Mouse (Mus musculus) gastrocnemius, adult 2 months (tissue): ENCODE results near the gene Rfx4. TPM values are rescaled to one million over a fixed set of nuclear protein-coding genes. Genes with fewer than 3 reads are reported as not detected.

Experiments used
- DNase-seq: peaks from one replicate; pipeline ENCODE4 v3.0.0; 2022
- H3K27ac ChIP-seq: fragments of 200-600 bp; 2 replicates; pipeline ENCODE4 v1.8.1; 2022; ENCODE audit warnings: mild to moderate bottlenecking
- H3K4me3 ChIP-seq: fragments of 200-600 bp; 2 replicates; pipeline ENCODE4 v1.8.1; 2022; ENCODE audit warnings: mild to moderate bottlenecking, moderate library complexity
- CTCF ChIP-seq: fragments of 200-600 bp; IDR thresholded peaks from 2 replicates; pipeline ENCODE4 v1.8.1; 2022; ENCODE audit warnings: antibody characterized with exemption, mild to moderate bottlenecking, moderate library complexity
- intact Hi-C: fragments of 180-260 bp; cut with DNase I; formaldehyde crosslinking; loops from one replicate; pipeline ENCODE4 v1.15.1; 2025
- long read RNA-seq, 2 experiments: library from polyadenylated mRNA; stranded (forward); transcript quantifications; one replicate each; pipeline ENCODE4 v2.0.0; 2021
- total RNA-seq, 2 experiments: library from RNA; stranded (reverse); gene quantifications; 2 replicates each; pipeline ENCODE4 v1.2.3; 2021

The Rfx4 gene
- not detected for total RNA-seq
- long read RNA-seq, experiment 1, partial matches to known transcripts, result 0 of 1 reads
- long read RNA-seq, experiment 1, other reads (novel, unspliced or antisense), result 1 of 1 reads
- long read RNA-seq, experiment 2, result 0 reads

DNA sequence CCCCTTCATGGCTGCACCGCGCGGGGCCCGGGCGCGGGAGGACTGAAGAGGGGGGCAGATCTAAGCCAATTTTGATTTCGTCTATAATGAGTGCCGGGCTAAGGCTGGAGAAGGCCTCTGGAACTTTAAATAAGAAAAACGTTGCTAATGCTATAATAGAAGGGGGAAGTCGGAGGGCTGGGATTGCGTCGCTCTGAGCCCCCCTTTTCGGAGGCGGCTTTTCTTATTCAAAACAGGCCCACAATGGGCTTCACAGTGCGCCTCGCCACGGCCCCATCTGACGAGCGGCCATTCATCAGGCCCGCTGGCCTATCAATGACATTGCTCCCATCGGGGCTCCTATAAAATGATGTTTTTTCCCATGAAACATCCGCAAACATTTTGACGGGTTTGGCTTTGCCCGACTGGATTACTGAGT, at the start of gene Rfx4:
Rfx4 (plus strand) TSS at position 277 of the 418 bp plus-strand sequence.
- intact Hi-C loops, result no loop called here
- no peak within 1 kb of the TSS for H3K27ac ChIP-seq
- peak within 1 kb of the TSS; percentile 66 for H3K4me3 ChIP-seq
- no peak for DNase-seq
- TF ChIP-seq CTCF, result no peak

DNA sequence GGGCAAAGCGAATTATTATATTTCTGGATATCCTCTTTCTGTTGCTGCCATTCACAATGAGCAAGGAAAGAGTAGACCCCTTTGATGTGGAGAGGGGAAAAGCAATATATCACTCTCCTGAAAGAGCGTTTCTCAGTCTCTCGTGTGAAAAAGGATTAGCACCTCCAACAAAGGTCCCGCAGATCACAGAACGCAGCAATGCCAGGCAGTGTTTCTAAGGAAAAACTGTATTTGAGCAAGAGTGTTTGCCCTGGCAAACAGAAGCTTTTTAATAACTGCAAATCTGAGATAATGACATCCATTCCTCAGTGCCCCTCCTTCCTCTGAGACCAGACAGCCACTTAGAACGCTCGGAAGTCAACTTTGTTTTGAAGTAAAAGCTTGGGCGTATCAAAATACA, 49.3 kb upstream of the Rfx4 start:
- intact Hi-C loops, result no loop called here
- no peak for TF ChIP-seq CTCF
- DNase-seq, result no peak
- H3K27ac ChIP-seq, result no peak overlapping the region
- no peak overlapping the region for H3K4me3 ChIP-seq

DNA sequence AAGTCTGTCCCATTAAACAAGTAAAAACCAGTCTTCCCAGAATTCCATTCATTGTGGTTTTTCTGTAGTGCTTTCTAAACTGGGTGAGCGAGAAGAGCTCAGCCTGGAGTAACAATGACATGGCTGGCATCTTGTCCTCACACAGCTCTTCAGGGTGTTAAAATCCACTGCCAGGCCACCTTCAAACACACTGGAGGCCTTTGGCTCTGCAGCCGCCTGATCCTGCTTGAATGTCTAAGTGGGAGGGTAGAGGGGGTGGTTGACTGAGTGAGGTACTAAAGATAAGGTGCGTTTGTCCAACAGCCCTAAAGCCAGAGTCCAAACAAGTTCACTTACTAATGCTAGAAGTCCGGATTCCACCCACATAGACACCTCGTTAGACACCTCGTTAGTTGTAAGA, 48.6 kb upstream of the Rfx4 start:
- intact Hi-C loops, result no loop called here
- DNase-seq, result no peak
- no peak overlapping the region for H3K27ac ChIP-seq
- no peak for TF ChIP-seq CTCF
- no peak overlapping the region for H3K4me3 ChIP-seq

DNA sequence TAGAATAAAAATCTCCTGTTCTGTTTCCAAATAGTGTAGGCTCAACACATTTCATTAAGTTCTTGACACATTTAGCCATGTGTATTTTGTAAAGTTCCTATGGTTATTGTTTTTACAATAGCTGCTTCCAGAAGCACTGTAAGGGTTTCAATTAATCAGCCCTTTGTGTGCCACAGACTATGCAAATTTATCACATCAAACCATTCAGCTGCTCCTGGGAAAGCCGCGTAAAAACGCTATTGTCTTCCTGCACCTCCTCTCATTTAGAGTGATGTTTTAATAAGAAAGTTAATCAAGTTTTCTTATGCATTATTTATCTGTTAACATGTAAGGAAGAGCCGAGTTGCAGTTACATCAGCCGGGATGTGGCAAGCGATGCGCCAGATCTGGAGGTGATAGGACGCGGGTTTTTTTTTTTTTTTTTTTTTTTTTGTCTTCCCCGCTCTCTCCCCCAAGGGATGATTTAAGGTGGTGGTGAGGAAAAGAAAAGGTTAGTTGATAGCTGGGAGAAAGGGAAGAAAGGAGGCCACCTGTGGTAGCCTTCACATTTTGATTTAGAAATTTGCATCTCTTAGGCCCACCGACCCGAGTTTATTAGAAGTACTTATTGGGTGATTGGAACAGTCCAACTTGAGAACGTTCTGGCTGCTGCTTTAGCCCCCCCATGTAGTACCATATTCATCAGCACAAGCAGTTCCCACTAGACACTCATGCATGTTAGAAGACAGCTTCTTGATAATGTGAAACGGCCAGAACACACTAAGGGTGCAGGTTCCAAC, 47.9 kb upstream of the Rfx4 start:
- DNase-seq, result no peak
- no peak for TF ChIP-seq CTCF
- Histone ChIP-seq H3K4me3 (no peak overlapping the region), H3K27ac (no peak overlapping the region)
- intact Hi-C loops, result no loop called here

DNA sequence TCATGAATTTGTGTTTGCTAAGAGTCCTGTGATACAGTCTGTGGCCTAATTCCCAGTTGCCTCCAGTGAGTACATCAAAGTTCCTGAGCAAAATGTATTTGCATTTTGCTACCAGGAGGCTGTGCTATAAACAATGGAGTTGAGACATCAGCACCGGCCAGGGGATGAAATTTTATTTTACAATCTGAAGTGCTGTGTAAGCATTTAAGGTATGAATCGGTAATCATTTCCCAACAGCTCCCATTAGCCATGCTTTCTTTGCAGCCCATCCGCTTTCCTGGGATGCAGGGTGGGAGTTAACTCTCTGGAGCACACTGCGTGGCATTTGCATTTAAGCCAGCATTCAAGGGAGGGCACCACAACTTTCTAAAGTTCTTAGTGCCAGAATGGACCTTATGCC, 45.7 kb upstream of the Rfx4 start:
- DNase-seq, result no peak
- intact Hi-C loops, result no loop called here
- Histone ChIP-seq H3K4me3 (no peak overlapping the region), H3K27ac (no peak overlapping the region)
- TF ChIP-seq CTCF, result peak; percentile 16; the same call in 1 of the 2 replicates

DNA sequence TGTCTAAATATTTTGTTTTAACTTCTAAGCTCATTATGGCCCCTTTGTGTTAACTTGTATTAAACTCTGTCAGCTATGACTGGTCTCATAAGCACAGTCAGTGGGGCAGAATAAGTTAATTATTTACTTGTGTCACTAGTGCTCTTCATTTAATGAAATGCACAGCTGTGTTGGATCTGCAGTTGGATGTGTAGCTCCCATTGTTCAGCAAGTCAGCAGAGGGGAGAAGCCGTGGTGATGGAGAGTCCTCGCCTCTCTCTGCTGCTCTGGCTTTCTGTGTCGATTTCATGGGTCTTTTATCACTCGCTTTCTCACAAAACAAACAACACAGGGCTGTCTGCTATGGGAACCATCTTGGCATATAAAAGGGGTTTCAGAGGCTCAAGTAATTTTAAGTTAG, 45.0 kb upstream of the Rfx4 start:
- Histone ChIP-seq H3K4me3 (no peak overlapping the region), H3K27ac (no peak overlapping the region)
- intact Hi-C loops, result no loop called here
- DNase-seq, result no peak
- TF ChIP-seq CTCF, result no peak

DNA sequence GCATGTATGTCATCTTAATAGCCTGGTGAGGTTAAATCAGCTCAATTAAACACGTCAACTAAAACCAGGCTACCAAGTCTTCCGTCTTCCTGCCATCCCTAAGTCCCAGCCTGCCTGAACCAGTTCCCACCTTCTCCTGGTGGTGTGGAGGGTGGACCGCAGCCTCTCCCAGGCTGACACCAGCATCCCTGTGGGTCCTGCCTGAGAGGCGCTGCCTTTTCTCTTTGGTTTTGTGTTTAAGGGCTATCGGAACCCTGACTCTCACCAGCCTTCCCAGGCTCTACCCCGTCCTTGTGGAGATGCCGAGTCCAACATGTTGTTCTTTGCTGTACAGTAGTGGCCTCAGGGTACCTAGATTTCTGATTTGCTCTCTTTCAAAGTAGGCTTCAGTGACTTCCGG, 44.4 kb upstream of the Rfx4 start:
- no peak overlapping the region for H3K27ac ChIP-seq
- TF ChIP-seq CTCF, result no peak
- DNase-seq, result no peak
- intact Hi-C loops, result no loop called here
- H3K4me3 ChIP-seq, result no peak overlapping the region

DNA sequence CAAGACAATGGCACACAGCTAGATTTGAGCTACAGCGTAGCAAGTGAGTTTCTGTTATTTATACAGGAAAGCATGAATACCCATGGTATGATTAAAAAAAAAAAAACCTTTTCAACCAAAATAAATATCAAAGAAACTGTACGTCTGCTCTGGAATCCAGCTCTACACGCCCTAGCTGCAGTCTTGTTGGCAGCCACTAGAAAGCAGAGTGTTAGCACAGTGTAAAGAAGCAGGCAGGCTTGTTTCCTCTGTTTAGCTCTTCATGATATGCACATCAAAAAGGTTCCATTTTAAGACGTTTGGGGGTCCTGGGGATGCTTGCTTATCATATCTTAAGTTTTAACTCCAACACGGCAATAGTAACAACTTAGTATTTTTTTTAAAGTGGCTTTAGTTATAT, 43.9 kb upstream of the Rfx4 start:
- no peak for TF ChIP-seq CTCF
- DNase-seq, result no peak
- H3K27ac ChIP-seq, result no peak overlapping the region
- intact Hi-C loops, result no loop called here
- no peak overlapping the region for H3K4me3 ChIP-seq

DNA sequence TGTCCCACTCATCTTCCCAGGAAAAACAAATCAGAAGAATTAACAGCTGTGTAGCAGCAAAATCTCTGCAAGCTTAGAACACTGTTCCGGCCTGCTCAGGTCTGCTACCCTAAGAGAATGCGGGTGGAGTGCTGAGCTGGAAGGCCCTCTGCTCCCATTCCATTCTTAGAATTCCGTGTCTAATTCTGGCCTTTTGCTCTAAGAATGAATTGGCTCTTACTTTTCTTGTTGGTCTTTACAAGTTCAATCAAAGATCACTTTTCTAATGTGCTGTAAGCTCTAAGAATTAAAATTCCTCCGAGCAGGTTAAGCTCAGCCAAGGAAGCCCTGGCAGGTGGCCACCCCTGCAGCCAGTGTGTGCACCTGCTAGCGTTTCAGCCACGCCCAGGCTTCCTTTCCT, 43.3 kb upstream of the Rfx4 start:
- H3K27ac ChIP-seq, result no peak overlapping the region
- DNase-seq, result no peak

DNA sequence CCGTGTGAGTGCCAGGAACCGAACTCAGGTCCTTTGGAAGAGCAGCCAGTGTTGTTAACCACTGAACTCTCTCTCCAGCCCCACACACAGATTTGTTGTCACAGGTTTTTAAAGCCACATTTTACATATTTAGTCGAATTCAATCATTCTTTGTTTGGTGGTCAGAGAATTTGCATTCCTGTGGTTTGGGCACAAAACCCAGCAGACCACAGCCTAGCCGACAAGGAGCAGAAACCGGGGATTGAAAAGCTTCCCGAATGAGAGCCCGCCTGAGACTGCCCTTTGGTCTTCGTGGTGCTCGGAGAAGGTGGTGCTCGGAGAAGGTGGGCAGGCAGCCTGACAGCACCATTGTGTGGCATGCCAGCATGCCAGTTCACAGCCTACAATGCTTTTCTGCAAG, 42.8 kb upstream of the Rfx4 start:
- intact Hi-C loops, result no loop called here
- DNase-seq, result no peak
- no peak for TF ChIP-seq CTCF
- Histone ChIP-seq H3K27ac (no peak overlapping the region), H3K4me3 (no peak overlapping the region)

More for the DNA sequence above, 43.3 kb upstream of the Rfx4 start:
- no peak overlapping the region for H3K4me3 ChIP-seq
- intact Hi-C loops, result no loop called here
- TF ChIP-seq CTCF, result no peak

DNA sequence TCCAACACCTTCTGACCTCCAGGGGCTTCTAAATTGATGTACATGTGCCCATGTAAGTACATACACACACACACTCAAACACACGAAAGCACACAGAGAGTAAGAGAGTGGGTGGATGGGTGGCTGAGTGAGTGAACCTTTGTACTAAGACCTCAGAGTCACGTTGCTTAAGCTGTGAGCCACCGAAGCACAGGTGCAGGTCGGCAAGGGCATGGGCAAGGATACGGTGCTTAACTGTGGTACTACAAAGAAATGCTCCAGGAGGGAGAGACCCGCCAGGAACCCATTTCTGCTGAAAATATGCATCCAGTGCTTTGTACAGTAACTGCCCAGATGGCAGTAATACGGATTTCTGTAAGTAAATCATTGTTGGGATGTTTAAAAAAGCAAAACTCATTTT, 40.2 kb upstream of the Rfx4 start:
- H3K27ac ChIP-seq, result no peak overlapping the region
- intact Hi-C loops, result no loop called here
- DNase-seq, result no peak
- H3K4me3 ChIP-seq, result no peak overlapping the region
- TF ChIP-seq CTCF, result no peak

DNA sequence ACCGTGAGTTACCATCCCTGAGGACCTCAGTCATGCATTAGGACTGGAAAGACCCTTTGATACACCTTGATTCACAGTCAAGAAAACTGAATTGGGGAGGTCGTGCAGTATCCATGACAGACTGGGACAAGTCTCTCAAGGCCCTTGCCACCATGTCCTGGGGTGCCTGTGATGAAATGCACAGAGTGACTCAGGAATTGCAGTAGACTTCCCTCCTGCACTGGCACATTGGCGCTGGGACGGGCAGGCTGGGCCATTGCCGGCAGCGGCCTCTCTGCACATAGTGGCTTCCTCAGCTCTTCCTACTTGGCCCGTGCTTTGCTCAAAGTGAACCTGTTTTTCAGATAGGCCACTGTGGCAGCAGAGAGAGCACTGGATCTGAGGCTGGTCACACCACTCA, 39.3 kb upstream of the Rfx4 start:
- intact Hi-C loops, result no loop called here
- no peak for DNase-seq
- TF ChIP-seq CTCF, result no peak
- Histone ChIP-seq H3K4me3 (no peak overlapping the region), H3K27ac (no peak overlapping the region)

DNA sequence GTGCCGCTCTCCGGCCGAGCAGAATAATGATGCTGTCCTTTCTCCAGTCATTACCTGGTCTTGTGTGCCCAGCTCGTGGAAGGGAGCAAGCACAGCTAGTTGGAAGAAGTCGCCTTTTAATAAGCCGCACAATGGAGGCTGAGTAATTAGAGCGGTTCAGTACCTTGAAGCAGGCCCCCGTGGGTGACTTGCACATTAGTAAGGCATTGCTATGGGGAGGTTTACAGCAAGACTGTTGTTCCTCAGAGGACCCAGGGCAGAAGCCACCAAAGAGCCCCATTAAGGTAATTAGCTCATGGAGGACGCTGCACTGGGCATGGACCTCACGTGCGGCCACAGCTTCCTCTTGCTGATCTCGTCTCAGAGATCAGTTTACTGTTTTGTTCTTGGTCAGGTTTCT, 33.2 kb upstream of the Rfx4 start:
- DNase-seq, result no peak
- intact Hi-C loops, result no loop called here
- no peak for TF ChIP-seq CTCF
- Histone ChIP-seq H3K27ac (no peak overlapping the region), H3K4me3 (no peak overlapping the region)

DNA sequence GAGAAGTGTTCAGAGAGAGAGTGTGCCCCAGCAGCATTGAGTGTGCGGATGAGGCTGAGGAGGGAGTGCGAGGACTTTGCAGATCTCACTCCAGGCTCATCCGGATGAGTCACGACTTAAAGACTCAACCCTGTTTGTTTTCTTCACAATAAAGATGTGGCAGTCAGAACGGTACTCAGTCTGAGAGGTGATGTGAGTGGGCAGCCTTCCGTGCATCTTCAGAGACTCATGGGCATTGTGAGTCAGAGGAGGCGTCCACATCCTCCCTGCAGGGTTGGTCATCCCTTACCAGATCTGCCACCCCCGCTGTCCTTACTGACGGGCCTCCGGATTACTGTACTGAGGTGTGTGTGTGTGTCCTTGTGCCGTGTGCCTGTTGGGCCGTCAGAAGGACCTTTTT, 28.9 kb upstream of the Rfx4 start:
- H3K27ac ChIP-seq, result no peak overlapping the region
- H3K4me3 ChIP-seq, result no peak overlapping the region
- intact Hi-C loops, result no loop called here
- TF ChIP-seq CTCF, result no peak
- DNase-seq, result no peak
